Mouse (Mus musculus): Measurements from ENCODE around the gene Dip2b.

GRCm38 (mm10) chr15:100225381-100225780 is 186.9 kb downstream of the Dip2b start:
- TF ChIP-seq USF1 (IDR thresholded peaks at IDR 0.05; ENCODE audit: low read depth) (no peak), CTCF (IDR thresholded peaks at IDR 0.05; ENCODE audit: control insufficient read depth, insufficient read depth, insufficient read length) (no peak), CEBPB (IDR thresholded peaks at IDR 0.05; ENCODE audit: low read depth) (no peak), MAX (IDR thresholded peaks at IDR 0.05) (no peak)
